Mouse (Mus musculus): ENCODE measurements around the gene Gabbr2. TPM values are rescaled to one million over a fixed set of nuclear protein-coding genes. Genes with fewer than 3 reads are reported as not detected.

Gene Gabbr2
- polyA plus RNA-seq, 1 experiment from 2014 or later = 0.11 TPM

GRCm38 (mm10) chr4:46661433-46661832 lies 330.2 kb downstream of the Gabbr2 start:
- no peaks in the 10 kb centered on the region for H3K27me3 ChIP-seq (ENCODE audit: control insufficient read depth, insufficient read depth, low read depth, low read length)
- H3K4me3 ChIP-seq (ENCODE audit: low read depth, low read length) = no peak overlapping the region
- no peak overlapping the region for H3K27ac ChIP-seq (ENCODE audit: low read length)
- no peaks in the 10 kb centered on the region for H3K36me3 ChIP-seq (ENCODE audit: control insufficient read depth, insufficient read depth)
- WGBS (ENCODE audit: insufficient replicate concordance) = 61% methylated on average over 9 of the region's 9 CpGs
- no peaks in the 10 kb centered on the region for H3K9me3 ChIP-seq (replicated peaks; ENCODE audit: control insufficient read depth, low read length)
- no peak overlapping the region for H3K4me2 ChIP-seq (ENCODE audit: low read depth, low read length)
- H3K9ac ChIP-seq (ENCODE audit: low read depth, low read length) = no peak overlapping the region
- ATAC-seq (ENCODE audit: low read depth) = no peak
- no peaks in the 10 kb centered on the region; the same call in none of the 2 replicates for H3K4me1 ChIP-seq (ENCODE audit: control insufficient read depth, low read depth, low read length)

- no peak for ATAC-seq (ENCODE audit: low read depth)
- WGBS (ENCODE audit: insufficient replicate concordance) = 64% methylated on average over 5 of the region's 5 CpGs
- Histone ChIP-seq H3K4me3 (ENCODE audit: low read depth, low read length) (no peak overlapping the region), H3K9me3 (replicated peaks; ENCODE audit: control insufficient read depth, low read length) (no peaks in the 10 kb centered on the region), H3K27ac (ENCODE audit: low read length) (no peak overlapping the region), H3K9ac (ENCODE audit: low read depth, low read length) (no peak overlapping the region), H3K4me2 (ENCODE audit: low read depth, low read length) (no peak overlapping the region), H3K36me3 (ENCODE audit: control insufficient read depth, insufficient read depth) (no peaks in the 10 kb centered on the region), H3K27me3 (ENCODE audit: control insufficient read depth, insufficient read depth, low read depth, low read length) (no peaks in the 10 kb centered on the region), H3K4me1 (ENCODE audit: control insufficient read depth, low read depth, low read length) (no peaks in the 10 kb centered on the region)
Measured at GRCm38 (mm10) chr4:46658946-46659345, 332.7 kb downstream of the Gabbr2 start.

GRCm38 (mm10) chr4:46657116-46657515 lies 334.6 kb downstream of the Gabbr2 start:
- Histone ChIP-seq H3K27me3 (ENCODE audit: control insufficient read depth, insufficient read depth, low read depth, low read length) (no peaks in the 10 kb centered on the region), H3K4me3 (ENCODE audit: low read depth, low read length) (no peak overlapping the region), H3K9ac (ENCODE audit: low read depth, low read length) (no peak overlapping the region), H3K36me3 (ENCODE audit: control insufficient read depth, insufficient read depth) (no peaks in the 10 kb centered on the region), H3K27ac (ENCODE audit: low read length) (no peak overlapping the region), H3K4me2 (ENCODE audit: low read depth, low read length) (no peak overlapping the region), H3K9me3 (replicated peaks; ENCODE audit: control insufficient read depth, low read length) (no peaks in the 10 kb centered on the region), H3K4me1 (ENCODE audit: control insufficient read depth, low read depth, low read length) (no peaks in the 10 kb centered on the region)
- no peak for ATAC-seq (ENCODE audit: low read depth)
- 5% methylated on average over 5 of the region's 5 CpGs for WGBS (ENCODE audit: insufficient replicate concordance)

- Histone ChIP-seq H3K9ac (ENCODE audit: low read depth, low read length) (no peak overlapping the region), H3K27ac (ENCODE audit: low read length) (no peak overlapping the region), H3K27me3 (ENCODE audit: control insufficient read depth, insufficient read depth, low read depth, low read length) (peaks cover 7% of the 10 kb centered on the region), H3K36me3 (ENCODE audit: control insufficient read depth, insufficient read depth) (no peaks in the 10 kb centered on the region), H3K4me1 (ENCODE audit: control insufficient read depth, low read depth, low read length) (peaks cover under 1% of the 10 kb centered on the region; the same call in 1 of the 2 replicates), H3K4me3 (ENCODE audit: low read depth, low read length) (no peak overlapping the region), H3K9me3 (replicated peaks; ENCODE audit: control insufficient read depth, low read length) (no peaks in the 10 kb centered on the region), H3K4me2 (ENCODE audit: low read depth, low read length) (no peak overlapping the region)
- 47% methylated on average over 2 of the region's 2 CpGs for WGBS (ENCODE audit: insufficient replicate concordance)
- no peak for ATAC-seq (ENCODE audit: low read depth)
Measured at GRCm38 (mm10) chr4:46655956-46656355, 335.7 kb downstream of the Gabbr2 start.

GRCm38 (mm10) chr4:46655298-46655697 lies 336.4 kb downstream of the Gabbr2 start:
- Histone ChIP-seq H3K9me3 (replicated peaks; ENCODE audit: control insufficient read depth, low read length) (no peaks in the 10 kb centered on the region), H3K36me3 (ENCODE audit: control insufficient read depth, insufficient read depth) (no peaks in the 10 kb centered on the region), H3K27ac (ENCODE audit: low read length) (no peak overlapping the region), H3K4me2 (ENCODE audit: low read depth, low read length) (no peak overlapping the region), H3K9ac (ENCODE audit: low read depth, low read length) (no peak overlapping the region), H3K27me3 (ENCODE audit: control insufficient read depth, insufficient read depth, low read depth, low read length) (peaks cover 8% of the 10 kb centered on the region), H3K4me3 (ENCODE audit: low read depth, low read length) (no peak overlapping the region), H3K4me1 (ENCODE audit: control insufficient read depth, low read depth, low read length) (peaks cover 5% of the 10 kb centered on the region)
- 41% methylated on average over 1 of the region's 1 CpGs for WGBS (ENCODE audit: insufficient replicate concordance)
- ATAC-seq (ENCODE audit: low read depth) = no peak

GRCm38 (mm10) chr4:46650086-46650753 lies 341.5 kb downstream of the Gabbr2 start, which contains the start of gene Tbc1d2:
Gene Tbc1d2 (minus strand): TSS chr4:46650209.
- peak within 1 kb of the TSS; percentile 84 for H3K4me3 ChIP-seq (ENCODE audit: low read depth, low read length)
- H3K27ac ChIP-seq (ENCODE audit: low read length) = peak within 1 kb of the TSS; percentile 67; the same call in 1 of the 2 replicates
- H3K36me3 ChIP-seq (ENCODE audit: control insufficient read depth, insufficient read depth) = no peaks in the 10 kb centered on the region
- peak within 1 kb of the TSS; percentile 97 for H3K4me2 ChIP-seq (ENCODE audit: low read depth, low read length)
- peak within 1 kb of the TSS; percentile 74 for H3K9ac ChIP-seq (ENCODE audit: low read depth, low read length)
- peaks cover 28% of the 10 kb centered on the region for H3K27me3 ChIP-seq (ENCODE audit: control insufficient read depth, insufficient read depth, low read depth, low read length)
- no peaks in the 10 kb centered on the region for H3K9me3 ChIP-seq (replicated peaks; ENCODE audit: control insufficient read depth, low read length)
- peaks cover 14% of the 10 kb centered on the region for H3K4me1 ChIP-seq (ENCODE audit: control insufficient read depth, low read depth, low read length)
- ATAC-seq (ENCODE audit: low read depth) = peak; percentile 96
- under 1% methylated on average over 69 of the region's 69 CpGs for WGBS (ENCODE audit: insufficient replicate concordance)

GRCm38 (mm10) chr4:46649161-46649560 lies 342.5 kb downstream of the Gabbr2 start:
- 39% methylated on average over 4 of the region's 4 CpGs for WGBS (ENCODE audit: insufficient replicate concordance)

GRCm38 (mm10) chr4:46643676-46644112 lies 348.0 kb downstream of the Gabbr2 start:
- no peak for ATAC-seq (ENCODE audit: low read depth)
- Histone ChIP-seq H3K4me1 (ENCODE audit: control insufficient read depth, low read depth, low read length) (no peaks in the 10 kb centered on the region), H3K27me3 (ENCODE audit: control insufficient read depth, insufficient read depth, low read depth, low read length) (peaks cover 8% of the 10 kb centered on the region), H3K4me2 (ENCODE audit: low read depth, low read length) (no peak overlapping the region), H3K4me3 (ENCODE audit: low read depth, low read length) (no peak overlapping the region), H3K9ac (ENCODE audit: low read depth, low read length) (no peak overlapping the region), H3K9me3 (replicated peaks; ENCODE audit: control insufficient read depth, low read length) (no peaks in the 10 kb centered on the region), H3K27ac (ENCODE audit: low read length) (no peak overlapping the region), H3K36me3 (ENCODE audit: control insufficient read depth, insufficient read depth) (no peaks in the 10 kb centered on the region)
- 56% methylated on average over 8 of the region's 8 CpGs for WGBS (ENCODE audit: insufficient replicate concordance)

More at GRCm38 (mm10) chr4:46649161-46649560, 342.5 kb downstream of the Gabbr2 start:
- no peak for ATAC-seq (ENCODE audit: low read depth)
- Histone ChIP-seq H3K4me2 (ENCODE audit: low read depth, low read length) (peak overlapping the region; percentile 97), H3K9ac (ENCODE audit: low read depth, low read length) (no peak overlapping the region), H3K27ac (ENCODE audit: low read length) (no peak overlapping the region), H3K27me3 (ENCODE audit: control insufficient read depth, insufficient read depth, low read depth, low read length) (peaks cover 28% of the 10 kb centered on the region), H3K4me1 (ENCODE audit: control insufficient read depth, low read depth, low read length) (peaks cover 14% of the 10 kb centered on the region), H3K9me3 (replicated peaks; ENCODE audit: control insufficient read depth, low read length) (no peaks in the 10 kb centered on the region), H3K36me3 (ENCODE audit: control insufficient read depth, insufficient read depth) (no peaks in the 10 kb centered on the region), H3K4me3 (ENCODE audit: low read depth, low read length) (peak overlapping the region; percentile 84)

GRCm38 (mm10) chr4:46642924-46643675 lies 348.6 kb downstream of the Gabbr2 start:
- Histone ChIP-seq H3K4me1 (ENCODE audit: control insufficient read depth, low read depth, low read length) (no peaks in the 10 kb centered on the region), H3K27me3 (ENCODE audit: control insufficient read depth, insufficient read depth, low read depth, low read length) (peaks cover 2% of the 10 kb centered on the region), H3K4me3 (ENCODE audit: low read depth, low read length) (no peak overlapping the region), H3K36me3 (ENCODE audit: control insufficient read depth, insufficient read depth) (no peaks in the 10 kb centered on the region), H3K27ac (ENCODE audit: low read length) (no peak overlapping the region), H3K9ac (ENCODE audit: low read depth, low read length) (no peak overlapping the region), H3K9me3 (replicated peaks; ENCODE audit: control insufficient read depth, low read length) (no peaks in the 10 kb centered on the region), H3K4me2 (ENCODE audit: low read depth, low read length) (no peak overlapping the region)
- WGBS (ENCODE audit: insufficient replicate concordance) = 31% methylated on average over 8 of the region's 8 CpGs
- ATAC-seq (ENCODE audit: low read depth) = peak; percentile 71

Data from liver, embryonic 16.5 days (tissue).